Mouse (Mus musculus) macrophage (primary cell): ENCODE measurements around the gene B3galt5. TPM values are rescaled to one million over a fixed set of nuclear protein-coding genes. Genes with fewer than 3 reads are reported as not detected.

Source experiments
- H3K27ac ChIP-seq: fragments of 350-480 bp; formaldehyde crosslinking; 2 replicates; pipeline ENCODE4 v1.9.0; 2021
- H3K36me3 ChIP-seq: fragments of 350-480 bp; formaldehyde crosslinking; 2 replicates; pipeline ENCODE4 v1.9.0; 2021; ENCODE audit errors: inconsistent target
- H3K4me3 ChIP-seq: fragments of 350-480 bp; formaldehyde crosslinking; 2 replicates; pipeline ENCODE4 v1.9.0; 2021; ENCODE audit errors: inconsistent target
- H3K79me2 ChIP-seq: fragments of 350-480 bp; formaldehyde crosslinking; 2 replicates; pipeline ENCODE4 v1.9.0; 2021; ENCODE audit errors: inconsistent target
- WGBS: methylation state at CpG from one replicate; pipeline ENCODE4 v1.1.7; 2026; ENCODE audit warnings: inconsistent platforms; ENCODE audit not compliant: missing documents; 5-methylcytosine and 5-hydroxymethylcytosine counted together
- polyA plus RNA-seq: library from polyadenylated mRNA; stranded (reverse); fragments of 250-400 nt; gene quantifications from 3 replicates; pipeline ENCODE4 v1.2.4, GENCODE M21; 2018; ENCODE audit warnings: inconsistent platforms
- total RNA-seq, 78 experiments: library from RNA; depleted of rRNA; stranded (reverse); fragments of 250-400 nt; gene quantifications; 1 replicate in 9 of 78; 2 replicates in 24 of 78; 3 replicates in 43 of 78; 4 replicates in 2 of 78; pipeline ENCODE4 v1.2.4; 2018; ENCODE audit warnings: inconsistent platforms in 56 of 78

The B3galt5 gene
- total RNA-seq (2018; cell fraction: chromatin; rRNA removed) = under 1 TPM in 2 of 26 experiments, not detected in 24; 0.33 to 0.87 TPM
- under 1 TPM in 14 of 26 experiments, not detected in 12; under 0.01 to 0.18 (median 0.05) TPM for total RNA-seq (2018; cell fraction: cytosol; rRNA removed)
- total RNA-seq (2018; cell fraction: nucleus; rRNA removed) = 1 to 10 TPM in 1 of 26 experiments, under 1 TPM in 2, not detected in 23; 0.10 to 1.9 (median 0.22) TPM
- 0.07 TPM in 1 of 3 replicates, not detected in the others for polyA plus RNA-seq

DNA sequence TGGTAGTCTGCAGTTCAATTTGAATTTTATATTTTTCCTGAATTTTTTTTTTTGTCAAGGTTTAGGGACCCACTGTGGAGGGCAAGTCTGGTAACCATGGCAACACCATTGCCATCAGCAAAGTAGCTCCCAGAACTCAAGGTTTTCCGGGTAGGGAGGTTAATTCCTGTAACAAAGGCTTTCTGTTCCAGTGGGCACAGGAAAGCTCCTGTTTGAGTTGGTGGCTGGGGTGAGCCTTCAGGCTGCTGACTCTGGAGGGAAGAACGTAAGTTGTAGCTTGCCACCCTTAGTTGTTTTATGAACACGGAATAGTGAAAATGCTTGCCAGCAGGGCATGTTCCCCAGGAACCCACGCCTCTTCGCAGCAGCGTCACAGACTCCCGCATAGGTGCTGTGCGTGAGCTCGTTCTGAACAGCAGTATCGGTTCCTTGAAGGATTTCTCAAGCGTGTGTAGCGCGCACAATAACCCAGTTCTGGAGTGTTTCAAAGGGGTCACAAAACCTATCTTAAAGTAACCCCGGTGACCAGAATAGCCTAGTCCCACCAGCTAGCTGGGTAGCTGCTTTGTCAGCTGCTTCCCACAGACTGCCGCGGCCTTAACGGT is at the start of gene B3galt5:
Gene B3galt5 (plus strand): TSS at position 436 of the 605 bp plus-strand sequence.
- Histone ChIP-seq H3K36me3 (no peaks in the 10 kb centered on the region), H3K79me2 (no peaks in the 10 kb centered on the region), H3K27ac (no peak within 1 kb of the TSS), H3K4me3 (no peak within 1 kb of the TSS)
- 81% methylated on average over 17 of the region's 17 CpGs for WGBS

- Histone ChIP-seq H3K27ac (no peak overlapping the region), H3K79me2 (no peaks in the 10 kb centered on the region), H3K4me3 (no peak overlapping the region), H3K36me3 (no peaks in the 10 kb centered on the region)
- WGBS = 93% methylated on average over 5 of the region's 5 CpGs
Measured at GRCm38 (mm10) chr16:96187619-96188018, 48.0 kb upstream of the B3galt5 start.

DNA sequence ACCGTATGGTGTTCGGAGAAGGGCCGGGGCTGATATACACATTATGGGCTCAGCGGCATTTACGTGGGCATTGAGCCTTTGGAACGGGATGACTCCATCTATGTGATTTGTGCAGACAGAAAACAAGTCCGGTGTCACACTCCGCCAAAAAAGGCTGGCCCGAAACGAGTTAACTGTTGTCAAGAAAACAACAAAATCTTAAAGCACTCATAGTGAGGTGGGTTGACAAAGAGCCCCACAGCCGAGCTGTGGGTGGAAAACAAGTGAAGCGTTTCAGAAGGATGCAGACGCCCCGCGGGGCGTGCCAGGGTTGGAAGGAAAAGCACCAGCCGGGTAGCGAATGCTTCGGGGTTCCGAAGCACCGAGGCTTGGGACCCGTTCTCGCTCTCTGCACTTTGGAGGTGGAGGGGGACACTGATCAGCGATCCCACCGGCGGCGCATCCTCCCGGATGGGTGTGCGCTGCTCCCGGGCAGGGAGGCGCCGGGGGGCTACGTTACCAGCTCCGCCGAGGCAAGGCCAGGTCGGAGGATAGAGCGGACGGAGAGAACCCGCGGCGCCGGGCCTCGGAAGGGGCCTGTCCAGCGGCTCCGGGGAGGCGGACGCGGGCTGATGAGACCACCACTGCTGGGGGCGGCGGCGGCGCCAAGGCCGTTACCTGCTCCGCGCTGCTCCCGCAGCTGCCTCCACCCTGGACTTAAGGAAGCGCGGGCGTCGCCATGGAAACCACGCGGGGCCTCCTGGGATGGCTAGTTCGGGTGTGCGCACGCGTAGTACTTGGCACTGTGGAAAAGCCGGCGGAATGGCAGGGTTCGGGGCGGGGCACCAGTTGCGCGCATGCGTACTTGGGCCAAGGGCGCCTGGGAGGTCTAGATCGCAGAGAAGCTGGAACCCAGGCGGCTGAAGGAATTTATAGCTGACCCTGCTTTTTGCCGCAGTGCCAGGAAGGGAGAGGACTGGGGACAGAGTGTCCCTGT is 43.8 kb upstream of the B3galt5 start, which contains the start of gene Lca5l:
Gene Lca5l (minus strand): TSS at position 741 of the 976 bp plus-strand sequence.
- H3K27ac ChIP-seq = no peak within 1 kb of the TSS
- peak within 1 kb of the TSS; percentile 48 for H3K4me3 ChIP-seq
- no peaks in the 10 kb centered on the region for H3K36me3 ChIP-seq
- WGBS = 2% methylated on average over 75 of the region's 77 CpGs
- H3K79me2 ChIP-seq = no peaks in the 10 kb centered on the region

DNA sequence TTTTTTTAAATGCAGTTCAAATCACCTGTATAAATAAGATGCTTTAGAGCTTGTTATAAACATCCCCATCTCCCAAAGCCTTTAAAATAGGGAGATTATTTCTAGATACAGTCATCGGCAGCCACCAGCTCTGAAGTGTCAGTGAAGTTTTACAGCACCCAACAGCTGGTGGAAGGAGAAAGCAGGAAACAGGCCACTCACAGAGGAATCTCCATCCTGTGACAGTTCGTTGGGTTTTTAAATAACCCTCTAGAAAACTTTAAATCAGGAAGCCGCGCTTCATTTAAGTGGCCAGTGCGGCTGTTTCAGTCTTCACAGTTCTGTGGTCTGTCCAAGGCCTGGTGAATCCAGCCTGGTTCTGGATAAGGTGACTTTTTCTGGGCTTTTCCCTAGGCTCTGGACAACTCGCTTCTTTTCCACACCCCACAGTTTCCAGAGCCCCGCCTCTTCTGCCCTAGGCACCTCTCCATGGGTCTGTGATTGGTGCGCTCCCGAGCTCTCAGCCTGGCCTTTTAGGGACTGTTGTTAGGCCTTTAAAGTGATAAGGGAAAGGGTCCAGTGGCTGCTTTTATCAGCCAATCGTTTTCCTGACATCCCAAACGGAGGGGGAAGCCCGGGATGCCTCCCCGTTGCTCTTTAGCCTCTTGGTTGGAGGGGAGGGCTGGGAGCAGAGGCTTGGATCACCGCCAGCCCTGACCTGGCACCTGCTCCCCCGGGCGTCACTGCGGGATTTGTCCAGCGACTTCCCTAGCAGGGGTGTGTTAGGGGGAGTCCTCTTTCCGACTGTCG is 35.5 kb upstream of the B3galt5 start, which contains the start of gene Sh3bgr:
Gene Sh3bgr (plus strand): TSS at position 538 of the 789 bp plus-strand sequence.
- H3K4me3 ChIP-seq = no peak within 1 kb of the TSS
- WGBS = 7% methylated on average over 20 of the region's 20 CpGs
- H3K36me3 ChIP-seq = no peaks in the 10 kb centered on the region
- H3K79me2 ChIP-seq = no peaks in the 10 kb centered on the region
- H3K27ac ChIP-seq = no peak within 1 kb of the TSS

GRCm38 (mm10) chr16:96200702-96201028 is 34.9 kb upstream of the B3galt5 start:
- no peaks in the 10 kb centered on the region for H3K79me2 ChIP-seq
- H3K36me3 ChIP-seq = no peaks in the 10 kb centered on the region
- WGBS = 64% methylated on average over 8 of the region's 9 CpGs
- H3K27ac ChIP-seq = no peak overlapping the region
- H3K4me3 ChIP-seq = no peak overlapping the region

- H3K4me3 ChIP-seq = no peak overlapping the region
- no peaks in the 10 kb centered on the region for H3K36me3 ChIP-seq
- no peak overlapping the region for H3K27ac ChIP-seq
- 90% methylated on average over 11 of the region's 11 CpGs for WGBS
- no peaks in the 10 kb centered on the region for H3K79me2 ChIP-seq
Measured at GRCm38 (mm10) chr16:96201485-96202232, 33.9 kb upstream of the B3galt5 start.

DNA sequence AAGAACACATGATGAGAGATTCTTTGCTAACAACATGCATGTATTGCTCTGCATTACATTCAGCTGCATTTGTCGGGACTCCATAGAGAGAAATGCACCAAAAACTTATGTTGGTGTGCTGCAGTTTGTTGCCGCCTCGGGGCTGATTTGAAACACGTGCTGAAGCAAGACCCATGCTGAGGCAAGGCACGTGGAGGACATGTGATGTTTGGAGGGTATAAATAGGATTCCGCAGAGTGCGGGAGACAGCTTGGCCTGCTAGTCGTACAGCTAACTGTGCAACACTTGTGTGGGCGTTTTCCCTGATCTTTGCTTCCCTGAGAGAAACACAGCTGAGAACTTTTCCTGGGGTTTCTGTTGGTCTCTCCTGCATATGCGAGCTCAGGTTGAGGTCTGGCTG is 25.8 kb upstream of the B3galt5 start:
- no peak overlapping the region for H3K27ac ChIP-seq
- WGBS = 94% methylated on average over 10 of the region's 10 CpGs
- H3K4me3 ChIP-seq = no peak overlapping the region
- H3K79me2 ChIP-seq = no peaks in the 10 kb centered on the region
- H3K36me3 ChIP-seq = no peaks in the 10 kb centered on the region

- Histone ChIP-seq H3K79me2 (no peaks in the 10 kb centered on the region), H3K4me3 (no peak overlapping the region), H3K36me3 (no peaks in the 10 kb centered on the region), H3K27ac (no peak overlapping the region)
- WGBS = 73% methylated on average over 7 of the region's 7 CpGs
Measured at GRCm38 (mm10) chr16:96210856-96211255, 24.7 kb upstream of the B3galt5 start.

DNA sequence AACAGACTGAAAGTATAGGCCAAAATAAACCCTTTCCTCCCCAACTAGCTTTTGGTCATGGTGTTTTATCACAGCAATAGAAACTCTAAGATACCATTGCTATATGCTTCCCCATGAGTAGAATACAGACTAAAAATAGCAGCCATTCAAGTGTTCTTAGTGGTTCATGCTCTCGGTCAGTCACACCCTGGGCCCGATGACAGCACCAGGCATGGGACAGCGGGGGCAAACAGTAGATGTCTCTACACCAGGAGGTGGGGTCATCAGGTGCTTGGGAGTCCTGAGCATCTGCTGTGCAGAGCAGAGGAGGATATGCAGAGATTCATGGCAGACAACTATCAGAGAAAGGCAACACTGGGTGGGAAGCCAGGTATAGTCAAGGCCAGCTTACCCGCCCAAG is 22.6 kb upstream of the B3galt5 start:
- Histone ChIP-seq H3K79me2 (no peaks in the 10 kb centered on the region), H3K4me3 (no peak overlapping the region), H3K36me3 (no peaks in the 10 kb centered on the region), H3K27ac (no peak overlapping the region)
- WGBS = 90% methylated on average over 4 of the region's 4 CpGs

GRCm38 (mm10) chr16:96221491-96221890 is 14.1 kb upstream of the B3galt5 start:
- WGBS = 26% methylated on average over 5 of the region's 5 CpGs
- H3K36me3 ChIP-seq = no peaks in the 10 kb centered on the region
- H3K27ac ChIP-seq = no peak overlapping the region
- H3K4me3 ChIP-seq = no peak overlapping the region
- no peaks in the 10 kb centered on the region for H3K79me2 ChIP-seq

DNA sequence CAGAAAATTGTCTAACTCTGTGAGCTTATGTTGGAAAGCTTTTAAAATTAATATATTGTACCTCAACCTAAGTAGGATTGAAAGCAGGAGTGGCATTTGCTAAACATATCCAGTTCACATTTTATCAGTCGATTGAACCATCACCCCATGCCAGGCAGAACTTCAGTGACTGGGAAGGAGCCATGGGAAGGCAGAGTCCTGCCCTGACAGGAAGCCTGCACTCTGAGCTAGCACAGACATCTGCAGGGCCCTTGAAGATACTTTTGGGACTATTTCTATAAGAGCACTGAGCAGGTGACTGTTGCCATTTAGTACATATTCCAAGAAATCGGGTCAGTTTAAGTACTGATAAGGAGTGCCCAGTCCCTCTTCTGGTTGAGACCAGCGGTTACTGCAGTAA is 13.6 kb upstream of the B3galt5 start:
- Histone ChIP-seq H3K36me3 (no peaks in the 10 kb centered on the region), H3K4me3 (no peak overlapping the region), H3K27ac (no peak overlapping the region), H3K79me2 (no peaks in the 10 kb centered on the region)
- WGBS = 79% methylated on average over 3 of the region's 3 CpGs

- H3K36me3 ChIP-seq = no peaks in the 10 kb centered on the region
- WGBS = 100% methylated on average over 1 of the region's 1 CpGs
- H3K27ac ChIP-seq = no peak overlapping the region
- no peaks in the 10 kb centered on the region for H3K79me2 ChIP-seq
- no peak overlapping the region for H3K4me3 ChIP-seq
Measured at GRCm38 (mm10) chr16:96222452-96222851, 13.1 kb upstream of the B3galt5 start.

DNA sequence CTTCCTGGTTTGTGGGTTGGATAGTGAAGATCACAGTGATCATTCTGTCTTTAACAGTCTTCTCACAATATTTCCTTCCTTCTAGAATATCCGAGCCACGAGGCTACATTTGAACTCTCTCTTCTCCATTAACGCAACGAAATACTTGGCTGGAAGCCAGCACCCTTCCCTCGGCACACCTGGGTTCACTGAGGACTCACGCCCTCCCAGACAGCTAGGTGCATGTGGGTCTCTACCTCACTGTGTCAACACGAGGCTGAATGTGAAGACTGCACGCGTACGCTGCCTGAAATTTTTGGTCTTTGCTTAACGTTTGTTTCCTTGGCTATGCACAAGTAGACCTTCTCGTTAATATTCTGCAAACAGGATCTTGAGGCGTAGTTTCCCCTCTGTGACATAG is 7.2 kb upstream of the B3galt5 start:
- 51% methylated on average over 13 of the region's 13 CpGs for WGBS
- Histone ChIP-seq H3K4me3 (no peak overlapping the region), H3K79me2 (no peaks in the 10 kb centered on the region), H3K36me3 (no peaks in the 10 kb centered on the region), H3K27ac (no peak overlapping the region)
